Mouse (Mus musculus) natural killer cell, adult 2 months (primary cell): ENCODE measurements around the gene Ogfod3.

ENCODE experiments used
- DNase-seq, 2 experiments: peaks; one replicate each; pipeline ENCODE4 v3.0.0; 2022; ENCODE audit warnings: low spot score in 2 of 2

Ogfod3 gene

DNA sequence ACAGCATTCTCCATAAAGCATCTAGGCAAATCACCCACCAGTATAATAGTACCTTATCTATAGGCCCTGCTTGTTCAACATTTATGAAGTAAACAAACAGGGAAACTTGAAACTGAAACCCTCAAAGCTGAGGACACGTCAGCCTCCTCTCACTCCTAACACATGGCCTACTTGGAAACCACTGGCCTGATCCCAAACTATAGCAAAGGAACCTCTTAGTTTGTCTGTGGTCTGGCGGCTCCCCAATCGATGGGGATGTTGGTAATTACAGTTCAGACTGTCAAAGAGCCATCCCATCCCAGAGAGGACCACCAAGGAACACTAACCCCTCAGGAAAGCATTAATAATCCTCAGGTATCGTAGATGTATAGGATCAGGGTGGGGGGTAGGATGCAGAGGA, 4.7 kb downstream of the Ogfod3 start:
- no peak for DNase-seq

DNA sequence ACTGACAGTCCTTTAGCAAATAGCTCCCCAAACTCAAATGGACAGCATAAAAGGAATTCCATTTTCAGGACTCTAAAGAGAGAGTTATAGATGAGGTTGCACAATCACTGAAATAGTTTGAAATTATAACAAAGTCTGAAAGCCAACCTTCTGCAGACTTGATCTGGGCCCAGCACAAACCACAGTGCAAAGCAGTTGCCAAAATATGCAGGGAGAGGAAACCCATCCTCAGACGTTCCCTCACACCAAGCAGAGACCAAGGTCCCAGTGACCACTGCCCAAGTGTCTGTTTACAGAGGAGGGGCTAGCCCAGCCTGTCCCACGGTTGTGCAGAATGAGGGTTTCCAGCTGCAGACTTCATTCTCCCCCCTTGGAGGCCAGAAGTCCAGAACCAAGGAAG, 5.9 kb downstream of the Ogfod3 start:
- no peak for DNase-seq

DNA sequence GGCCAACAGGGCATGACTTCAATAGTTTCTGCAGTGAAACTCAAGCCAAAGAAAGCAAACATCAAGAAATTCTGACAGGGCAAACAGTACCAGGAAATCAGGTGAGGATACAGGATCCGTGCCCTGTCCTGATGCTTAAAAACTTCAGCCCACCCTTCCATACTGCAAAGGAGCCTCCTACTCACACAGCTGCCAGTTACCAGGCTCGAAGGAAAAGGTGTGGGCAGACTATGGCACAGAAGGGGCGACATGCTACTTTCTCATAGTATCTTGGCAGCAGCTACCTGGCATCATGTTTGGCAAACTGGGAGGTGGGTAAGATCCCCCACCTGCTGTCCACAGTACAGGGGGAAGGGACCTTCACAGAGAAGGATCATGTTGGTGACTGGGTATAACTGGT, 11.1 kb downstream of the Ogfod3 start:
- no peak for DNase-seq

DNA sequence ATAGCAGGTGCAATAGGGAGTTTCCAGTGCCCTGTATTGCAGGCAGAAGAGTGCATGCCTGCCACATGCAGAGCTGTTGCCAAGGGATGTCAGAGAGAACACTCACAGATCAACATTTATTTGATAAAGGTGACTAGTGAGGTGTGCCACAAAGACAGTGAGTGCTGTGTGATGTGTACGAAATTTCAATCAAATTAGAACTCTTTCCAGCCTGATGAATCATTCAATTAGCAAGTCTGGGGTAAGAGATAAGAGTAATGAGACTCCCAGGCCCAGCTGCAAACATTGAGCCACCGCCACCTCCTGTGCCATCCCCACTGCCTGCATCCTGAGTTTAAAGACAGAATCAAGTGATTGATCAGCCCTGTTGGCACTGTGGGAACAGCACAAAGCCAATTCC, 11.8 kb downstream of the Ogfod3 start:
- no peak for DNase-seq

DNA sequence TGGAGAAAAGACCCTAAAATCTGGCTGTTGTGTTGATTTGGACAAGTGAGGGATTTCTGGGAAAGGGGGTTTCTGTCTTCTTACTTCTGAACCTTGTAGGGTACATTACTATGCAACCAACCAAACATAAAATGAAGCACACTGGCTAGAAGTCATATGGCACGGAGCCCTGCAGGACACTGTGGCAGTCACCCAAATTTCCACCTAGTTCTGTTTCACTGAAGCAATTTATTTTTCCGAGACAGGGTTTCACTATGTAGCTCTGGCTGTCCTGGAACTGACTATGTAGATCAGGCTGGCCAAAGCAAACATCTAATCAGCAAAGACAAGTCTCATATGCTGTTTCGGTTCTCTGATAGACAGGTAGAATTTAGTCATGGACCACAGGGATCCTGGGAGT, 14.8 kb downstream of the Ogfod3 start:
- DNase-seq = no peak

DNA sequence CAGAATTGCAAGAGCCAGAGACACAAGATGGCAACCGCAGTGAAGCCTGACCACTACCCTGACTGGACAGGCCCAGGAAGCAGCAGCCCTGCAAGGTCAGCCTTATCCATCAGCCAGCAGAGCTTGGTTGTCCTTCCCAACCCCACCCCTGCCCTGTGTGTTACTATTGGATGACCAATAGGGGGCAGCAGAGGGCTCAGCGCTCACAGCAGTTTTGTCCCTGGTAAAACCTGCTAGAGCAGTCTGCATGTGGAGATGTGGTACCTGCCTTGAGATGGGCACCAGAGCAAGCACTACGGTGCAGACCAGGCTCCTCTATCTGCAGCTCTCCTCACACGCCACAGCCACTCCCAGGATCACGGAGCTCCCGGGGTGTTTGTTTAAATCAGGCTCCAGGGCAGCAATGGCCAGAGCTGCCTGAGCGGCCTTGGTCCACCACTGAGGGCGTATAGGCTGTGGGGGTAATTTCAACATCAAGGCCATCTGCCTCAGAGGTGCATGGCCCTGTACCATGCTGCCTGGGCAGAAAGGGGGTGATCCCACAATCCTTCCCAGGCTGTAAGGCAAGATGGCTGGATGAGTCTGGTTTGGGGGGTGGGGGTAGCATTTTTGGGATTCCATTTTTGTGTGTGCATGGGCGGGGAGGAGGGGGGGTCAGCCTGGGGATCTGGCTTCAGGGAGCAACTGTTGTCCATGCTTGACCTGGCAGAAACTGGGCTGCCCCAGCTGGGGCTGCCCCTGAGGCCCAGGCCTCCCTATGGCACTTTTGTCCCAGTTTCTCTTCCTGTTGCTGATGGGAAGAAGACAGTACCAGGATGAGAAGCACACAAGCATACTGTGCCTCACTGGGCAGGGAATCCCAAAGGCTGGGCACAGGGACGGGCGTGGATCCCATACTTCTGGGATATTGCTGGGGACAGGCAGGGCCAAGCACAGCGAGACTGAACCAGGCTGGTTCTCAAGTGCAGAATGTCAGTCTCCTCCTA, 27.9 kb downstream of the Ogfod3 start:
- DNase-seq = peak; percentile 16 to 47

DNA sequence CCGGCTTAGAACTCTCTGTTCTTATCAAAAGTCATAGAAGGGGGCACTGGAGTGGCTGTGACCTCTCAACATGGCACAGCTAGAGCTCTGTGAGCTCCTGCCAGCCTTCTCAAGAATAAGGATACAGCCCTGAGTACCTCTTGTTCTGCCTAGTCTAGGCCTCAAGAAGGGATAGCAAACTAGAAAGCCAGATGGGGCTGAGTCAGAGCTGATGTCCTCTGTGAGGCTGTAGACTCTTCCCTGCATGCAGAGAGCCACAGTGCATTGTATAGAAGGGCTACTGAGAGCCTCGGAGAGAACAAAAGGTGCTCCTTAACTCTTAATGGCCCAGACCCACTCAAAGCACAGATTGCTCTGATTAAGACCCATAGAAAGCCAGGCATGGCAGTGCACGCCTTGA, 30.3 kb downstream of the Ogfod3 start:
- no peak for DNase-seq

DNA sequence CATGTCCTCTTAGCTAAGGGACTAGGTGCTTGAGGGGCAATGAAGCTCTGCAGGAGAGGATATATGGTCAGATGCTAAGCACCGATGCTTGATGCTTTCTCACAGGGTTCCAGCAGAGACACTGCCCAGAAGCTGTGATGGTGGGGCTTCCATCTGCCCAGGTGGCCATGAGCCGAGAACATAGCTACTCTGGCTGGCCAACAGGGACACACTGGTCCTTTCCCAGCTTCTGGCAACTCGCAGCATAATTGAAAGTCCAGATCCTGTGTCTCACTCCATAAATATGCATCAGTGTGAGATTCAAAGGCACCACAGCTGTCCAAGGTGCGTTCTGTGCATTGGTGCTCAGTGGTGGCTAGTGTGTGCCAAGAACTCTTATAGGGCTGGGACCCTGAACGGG, 31.3 kb downstream of the Ogfod3 start:
- no peak for DNase-seq

DNA sequence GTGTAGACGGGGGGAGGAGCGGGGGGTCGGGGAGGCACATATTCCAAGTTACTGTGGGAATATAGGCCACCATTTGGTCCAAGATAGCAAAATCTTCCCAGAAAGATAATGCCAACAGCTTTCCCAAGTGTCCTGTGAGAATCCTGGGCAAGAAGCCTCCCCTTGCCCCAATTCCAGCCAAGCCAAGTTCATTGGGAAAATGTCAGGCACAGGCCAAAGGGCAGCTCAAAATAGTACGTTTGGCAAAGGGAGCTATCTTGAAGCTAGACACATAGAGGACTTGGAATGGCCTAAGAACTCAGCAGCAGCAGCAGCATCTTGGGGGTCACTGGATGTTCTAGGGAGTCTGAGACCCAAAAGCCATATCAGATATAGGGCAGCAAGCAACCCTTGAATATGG, 40.8 kb downstream of the Ogfod3 start:
- DNase-seq = no peak

DNA sequence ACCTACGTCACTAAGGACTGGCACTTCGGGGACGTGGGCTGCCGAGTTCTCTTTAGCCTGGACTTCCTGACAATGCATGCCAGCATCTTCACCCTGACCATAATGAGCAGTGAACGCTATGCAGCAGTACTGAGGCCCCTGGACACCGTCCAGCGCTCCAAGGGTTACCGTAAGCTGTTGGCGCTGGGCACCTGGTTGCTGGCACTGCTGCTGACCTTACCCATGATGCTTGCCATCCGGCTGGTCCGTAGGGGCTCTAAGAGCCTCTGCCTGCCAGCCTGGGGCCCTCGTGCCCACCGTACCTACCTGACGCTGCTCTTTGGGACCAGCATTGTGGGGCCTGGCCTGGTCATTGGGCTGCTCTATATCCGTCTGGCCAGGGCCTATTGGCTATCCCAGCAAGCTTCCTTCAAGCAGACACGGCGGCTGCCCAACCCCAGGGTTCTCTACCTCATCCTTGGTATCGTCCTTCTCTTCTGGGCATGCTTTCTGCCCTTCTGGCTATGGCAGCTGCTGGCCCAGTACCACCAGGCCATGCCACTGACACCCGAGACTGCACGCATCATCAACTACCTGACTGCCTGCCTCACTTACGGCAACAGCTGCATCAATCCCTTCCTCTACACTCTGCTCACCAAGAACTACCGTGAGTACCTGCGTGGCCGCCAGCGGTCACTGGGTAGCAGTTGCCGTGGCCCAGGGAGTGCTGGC, 43.7 kb downstream of the Ogfod3 start:
- DNase-seq = no peak

DNA sequence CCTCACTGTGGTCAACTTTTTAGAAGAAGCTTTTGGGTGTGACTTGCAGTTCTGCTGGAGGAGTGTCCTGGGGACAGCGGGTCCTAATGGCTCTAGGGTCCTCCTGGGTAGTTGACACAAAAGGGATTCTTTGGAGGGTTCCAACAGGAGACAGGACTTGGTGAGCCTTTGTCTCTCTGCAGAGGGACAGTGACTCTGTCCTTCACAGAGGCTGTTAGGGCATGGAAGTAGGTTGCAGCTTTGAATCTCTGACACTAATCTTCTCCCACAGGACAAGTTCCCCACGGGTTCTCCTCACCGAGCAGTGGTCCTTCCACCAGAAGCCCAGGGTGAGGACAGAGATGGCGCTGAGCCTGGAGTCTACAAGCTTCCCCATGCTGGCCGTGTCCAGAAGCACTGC, 44.5 kb downstream of the Ogfod3 start, which contains the start of gene Uts2r:
Gene Uts2r (plus strand): TSS at position 301 of the 400 bp plus-strand sequence.
- no peak for DNase-seq

DNA sequence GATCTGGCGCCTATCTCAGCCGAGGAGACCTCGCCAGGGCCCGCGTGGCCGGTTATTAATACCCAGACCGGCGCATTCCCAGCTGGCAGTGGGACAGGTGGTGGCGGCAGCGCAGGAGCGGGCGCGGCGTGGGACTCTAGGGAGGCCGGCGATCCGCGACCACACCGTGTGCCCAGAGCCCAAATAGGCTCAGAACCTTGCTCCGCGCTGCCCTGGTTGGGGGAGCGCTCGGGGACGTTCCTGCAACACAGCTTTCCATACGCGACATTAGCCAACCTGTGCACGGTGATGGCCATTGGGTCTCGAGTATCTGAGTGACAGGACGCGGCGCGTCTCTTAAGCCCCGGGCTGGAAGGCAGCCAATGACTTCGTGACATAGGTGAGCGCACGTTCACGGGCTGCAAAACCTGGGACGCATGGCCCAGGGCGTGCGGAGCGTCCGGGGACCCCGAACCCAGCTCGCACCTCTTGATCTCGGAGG, 48.1 kb downstream of the Ogfod3 start:
- no peak for DNase-seq

DNA sequence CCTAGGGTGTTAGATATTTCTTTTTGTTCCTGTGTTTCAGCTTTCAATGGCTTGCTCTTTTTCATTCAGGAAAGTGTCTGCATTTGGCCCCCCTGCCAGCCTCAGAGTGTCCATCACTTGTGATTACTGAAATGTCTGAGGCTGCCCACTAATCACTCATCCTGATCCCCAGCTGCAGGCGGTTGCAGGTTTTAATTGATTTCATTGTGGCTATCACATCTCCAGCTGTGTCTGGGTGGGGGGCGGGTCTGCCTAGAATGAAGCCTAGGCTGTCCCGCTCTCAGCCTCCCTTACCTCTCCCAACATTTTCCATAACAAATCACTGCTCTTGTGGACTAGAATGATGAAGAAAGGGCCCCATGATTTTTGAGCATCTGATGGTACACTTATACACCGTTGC, 50.3 kb downstream of the Ogfod3 start:
- no peak for DNase-seq

DNA sequence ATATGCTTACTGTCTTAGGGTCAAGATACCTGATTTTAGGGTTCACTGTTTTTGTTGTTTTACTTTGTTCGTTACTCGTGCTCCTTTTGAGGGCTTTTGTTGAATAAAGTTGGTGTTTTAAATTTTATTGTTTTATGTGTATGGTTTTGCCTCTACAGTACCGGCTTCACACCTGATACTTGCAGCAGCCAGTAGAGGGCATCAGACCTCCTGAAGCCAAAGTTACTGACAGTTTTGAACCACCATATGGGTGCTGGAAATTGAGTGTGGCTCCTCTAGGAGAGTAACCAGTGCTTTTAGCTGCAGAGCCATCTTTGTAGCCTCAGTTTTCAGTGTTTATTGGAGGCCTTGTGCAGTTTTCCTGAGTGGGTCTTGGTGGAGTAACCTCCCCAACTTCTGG, 56.3 kb downstream of the Ogfod3 start:
- no peak for DNase-seq

DNA sequence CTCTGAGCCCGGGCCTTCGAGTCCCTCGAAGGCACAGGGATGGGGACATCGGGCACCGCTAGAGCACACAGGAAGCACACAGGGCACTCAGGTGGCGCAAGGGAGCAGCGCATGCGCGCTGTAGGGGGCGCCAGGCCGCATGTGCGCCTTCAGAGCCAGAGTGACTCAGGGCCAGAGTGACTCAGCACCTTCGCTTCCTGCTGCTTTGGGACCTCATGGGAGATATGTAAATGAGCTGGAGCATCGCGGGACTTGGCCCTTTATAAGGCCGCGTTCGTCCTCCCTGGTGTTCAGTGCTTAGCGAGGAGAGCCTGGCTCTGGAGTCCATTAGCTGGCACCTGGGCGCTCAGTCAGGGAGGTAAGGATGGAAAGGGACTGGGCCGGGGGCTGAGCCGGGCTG, 58.6 kb downstream of the Ogfod3 start, which contains the start of gene Tex19.1:
Gene Tex19.1 (plus strand): TSS at position 279 of the 400 bp plus-strand sequence.
- DNase-seq = no peak

DNA sequence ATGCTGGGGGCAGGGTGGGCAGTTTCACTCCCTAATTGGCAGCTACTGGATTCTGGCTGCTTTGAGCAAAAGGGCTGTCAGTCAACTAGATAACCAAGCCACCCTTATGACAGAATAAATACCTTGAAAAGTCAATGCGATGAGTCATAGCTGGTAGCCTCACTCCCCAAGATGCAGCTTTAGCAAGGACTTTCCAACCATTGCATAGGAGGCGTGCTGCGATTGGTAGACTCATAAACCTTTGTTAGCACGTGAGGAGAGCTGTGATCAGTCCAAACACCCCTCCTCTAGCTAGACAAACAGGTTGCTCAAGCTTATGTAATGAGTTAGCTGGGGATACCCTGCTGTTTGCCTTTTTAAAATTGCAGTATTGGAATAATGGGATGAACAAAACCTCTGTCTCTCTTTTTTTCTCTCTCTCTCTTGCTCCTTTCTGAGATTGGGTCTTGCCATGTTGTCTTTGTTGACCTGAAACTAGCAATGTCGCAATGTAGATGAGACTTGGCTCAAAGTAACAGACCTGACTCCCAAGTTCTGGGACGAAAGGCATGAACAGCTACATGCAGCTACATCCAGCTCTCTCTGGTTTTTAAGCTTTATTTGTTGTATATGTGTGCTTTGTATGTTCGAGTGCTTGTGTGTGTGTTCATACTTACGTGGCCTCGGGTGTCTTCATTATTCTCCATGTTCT, 61.0 kb downstream of the Ogfod3 start:
- no peak for DNase-seq

DNA sequence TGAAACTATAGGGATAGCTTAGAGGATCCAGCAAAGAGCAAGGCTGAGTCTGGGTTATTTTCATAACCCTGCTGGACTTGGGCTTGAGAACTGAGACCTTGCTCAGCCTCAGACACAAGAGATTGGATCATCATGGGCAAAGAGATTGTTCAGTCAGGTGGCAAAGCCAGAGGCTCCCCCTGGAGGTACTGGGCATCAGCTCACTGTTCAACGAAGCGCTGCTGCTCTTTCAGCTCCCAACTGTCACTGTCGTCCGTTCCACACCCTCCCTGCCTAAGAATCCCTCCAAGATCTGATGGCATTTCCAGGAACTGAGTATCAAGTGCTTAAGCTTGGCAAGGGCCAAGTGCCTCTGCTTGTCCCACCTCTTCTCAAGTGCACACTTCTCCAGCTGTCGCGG, 65.8 kb downstream of the Ogfod3 start:
- DNase-seq = no peak

DNA sequence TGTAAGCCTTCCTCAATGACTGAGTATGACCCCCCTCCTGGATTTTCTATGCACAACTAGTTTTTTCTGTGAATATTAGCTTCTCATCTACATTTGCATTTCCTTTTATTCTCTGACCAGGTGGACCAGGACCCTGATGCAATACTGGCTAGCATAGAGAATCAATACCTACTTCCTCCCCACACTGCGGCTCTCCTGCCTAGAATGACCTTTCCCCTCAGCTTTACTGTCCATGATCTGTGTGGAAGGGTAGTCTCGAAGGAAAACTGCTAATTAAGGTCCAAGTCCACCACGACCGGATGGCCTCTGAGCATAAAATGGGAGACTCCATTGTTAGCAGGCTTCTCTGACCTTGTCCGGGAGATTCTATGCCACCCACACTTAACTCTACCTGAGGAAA, 66.8 kb downstream of the Ogfod3 start:
- DNase-seq = no peak

DNA sequence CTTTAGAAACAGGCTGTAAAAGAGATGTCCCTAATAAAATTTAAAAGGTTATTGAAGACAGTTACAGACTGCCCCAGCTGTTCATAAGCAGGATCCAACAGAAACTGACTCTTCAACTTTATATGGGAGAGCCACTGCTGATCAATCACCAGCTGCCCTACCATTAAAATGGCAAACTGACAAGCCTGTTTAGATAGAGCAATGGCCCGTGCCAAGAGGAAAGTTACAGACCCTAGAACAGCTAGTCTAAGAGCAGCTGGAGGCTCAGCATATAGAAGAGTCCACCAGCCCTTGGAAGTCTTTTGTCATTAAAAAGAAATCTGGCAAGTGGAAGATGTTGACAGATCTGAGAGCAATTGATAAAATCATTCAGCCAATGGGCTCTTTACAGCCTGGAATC, 69.9 kb downstream of the Ogfod3 start:
- DNase-seq = no peak

DNA sequence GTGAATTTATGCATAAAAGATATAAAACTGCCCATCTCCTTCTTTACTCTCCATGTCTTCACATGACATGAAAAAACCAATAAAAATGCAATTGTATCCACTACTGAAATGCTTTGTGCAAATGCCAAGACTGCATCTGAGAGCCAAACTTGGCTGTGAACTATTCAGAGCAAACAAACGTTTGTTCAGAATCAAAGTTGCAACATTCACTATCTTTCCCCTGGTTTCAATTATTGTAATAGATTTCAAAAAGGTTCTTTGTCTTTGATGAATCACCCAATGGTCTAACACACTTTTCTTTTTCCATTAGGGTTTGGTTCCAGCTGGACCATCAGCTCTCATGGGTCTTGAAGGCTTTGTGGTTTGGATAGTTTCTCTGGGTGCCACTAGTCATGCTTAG, 74.9 kb downstream of the Ogfod3 start:
- no peak for DNase-seq
